Mouse (Mus musculus): ENCODE measurements around the gene Fkbp5.

DNA sequence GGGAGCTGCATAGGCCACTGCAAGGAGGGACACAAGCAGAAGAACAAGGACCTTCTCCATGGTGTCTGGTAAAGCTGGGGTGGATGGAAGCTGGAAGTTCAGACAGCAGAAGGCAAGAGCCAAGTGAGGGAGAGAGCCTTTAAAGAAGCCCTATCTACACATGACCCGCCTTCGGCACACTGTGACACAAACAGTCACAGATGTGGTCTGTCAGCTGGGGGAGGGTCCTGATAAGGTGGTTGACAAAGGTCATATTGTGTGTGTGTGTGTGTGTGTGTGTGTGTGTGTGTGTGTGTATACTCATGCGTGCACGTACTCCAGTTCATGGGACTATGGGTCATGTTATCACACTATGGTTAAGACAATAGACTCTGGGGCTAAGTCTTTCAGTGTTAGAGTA is 43.3 kb upstream of the Fkbp5 start, which contains the start of gene Clps:
- no peak for TF ChIP-seq CTCF (IDR thresholded peaks at IDR 0.05; ENCODE audit: low read depth)
- TF ChIP-seq EP300 (IDR thresholded peaks at IDR 0.05; ENCODE audit: low read depth) = no peak
